Mouse (Mus musculus) layer of hippocampus, adult 11-12 months (tissue): ENCODE results near the gene Nudt5.
"Not testable (repeated sequence)": the region's sequence is repeated elsewhere in the genome, so short reads cannot be mapped to it uniquely, and the experiment has no call there.

Source experiments
- DNase-seq: peaks from one replicate; pipeline ENCODE4 v3.0.0; 2022; ENCODE audit warnings: low spot score

Gene Nudt5

DNA sequence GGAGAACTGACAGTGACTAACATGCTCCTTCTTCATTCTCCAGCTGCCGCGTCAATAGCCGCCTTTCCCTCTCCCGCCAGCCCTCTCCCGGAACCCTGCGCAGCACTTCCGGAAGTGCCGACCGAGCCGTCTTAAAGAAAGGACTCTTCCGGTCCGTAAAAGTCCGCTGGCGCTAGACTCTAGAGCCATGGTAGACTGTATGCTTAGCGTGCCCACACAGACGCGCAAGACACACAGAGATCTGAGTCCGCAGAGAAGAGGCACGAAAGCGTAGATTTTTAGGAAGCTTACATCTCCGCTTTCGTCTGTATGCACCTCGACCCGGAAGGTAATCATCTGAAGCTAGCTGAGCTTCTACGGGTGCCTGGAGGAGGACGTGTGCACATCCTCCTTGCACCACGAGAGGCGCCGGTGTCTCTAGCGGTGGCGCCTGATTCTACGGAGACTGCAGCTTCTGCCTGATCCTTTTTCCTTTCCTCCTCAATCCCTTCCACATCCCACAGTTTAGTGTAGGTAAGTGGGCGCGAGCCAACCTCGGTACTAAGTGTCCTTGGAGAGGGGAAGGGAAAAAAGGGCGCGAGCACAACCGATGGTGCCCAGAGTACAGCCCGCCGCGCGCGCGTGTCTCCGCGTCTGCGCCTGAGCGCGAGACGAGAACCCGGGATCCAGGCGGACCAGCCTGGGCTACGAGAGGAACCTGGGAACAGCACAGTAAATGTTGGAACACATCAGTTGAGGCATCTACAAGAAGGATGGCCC lies at the start of gene Nudt5, which contains the start of gene Cdc123:
Nudt5 (plus strand) TSS at position 147 of the 759 bp plus-strand sequence.
Cdc123 (minus strand) TSS at position 292 of the 759 bp plus-strand sequence.
- DNase-seq = peak; percentile 92

DNA sequence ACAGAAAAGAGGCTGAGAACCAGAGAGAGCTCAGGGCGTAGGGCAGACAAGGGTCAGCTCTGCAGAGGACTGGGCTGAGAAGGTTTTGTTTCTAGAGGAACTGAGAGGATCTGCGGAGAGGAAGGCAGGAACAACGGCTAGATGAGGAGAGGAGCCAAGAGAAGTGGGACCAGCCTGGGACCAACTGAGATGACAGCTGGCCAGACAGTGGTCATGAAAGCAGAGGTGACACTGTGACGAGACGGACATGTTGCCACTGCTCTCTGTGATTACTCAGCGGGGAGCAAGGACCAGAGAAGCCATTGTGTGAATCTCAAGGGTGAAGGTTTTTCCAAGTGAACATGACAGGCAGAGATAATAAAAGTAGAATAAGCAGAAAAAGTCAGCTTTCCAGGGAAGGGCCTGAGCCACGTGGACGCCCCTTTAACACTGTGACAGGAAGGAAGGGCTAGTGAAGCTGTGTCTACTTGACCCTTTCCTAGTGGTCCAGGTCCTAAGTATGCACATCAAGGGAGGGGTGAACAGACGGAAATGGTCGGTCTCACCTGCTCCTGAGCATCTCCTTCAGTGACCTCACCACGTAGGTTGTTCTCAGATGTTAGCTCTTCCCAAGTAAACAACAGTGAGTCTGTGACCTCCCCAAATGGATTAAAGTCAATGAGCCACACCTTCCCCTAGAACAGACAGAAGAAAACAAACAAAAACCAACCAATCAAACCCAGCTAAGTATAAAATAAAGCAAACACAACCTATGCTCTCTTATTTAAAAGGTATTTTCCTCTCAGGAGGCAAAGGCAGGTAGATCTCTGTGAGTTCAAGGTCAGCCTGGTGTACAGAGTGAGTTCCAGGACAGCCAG lies 46.8 kb upstream of the Nudt5 start:
- no peak for DNase-seq

DNA sequence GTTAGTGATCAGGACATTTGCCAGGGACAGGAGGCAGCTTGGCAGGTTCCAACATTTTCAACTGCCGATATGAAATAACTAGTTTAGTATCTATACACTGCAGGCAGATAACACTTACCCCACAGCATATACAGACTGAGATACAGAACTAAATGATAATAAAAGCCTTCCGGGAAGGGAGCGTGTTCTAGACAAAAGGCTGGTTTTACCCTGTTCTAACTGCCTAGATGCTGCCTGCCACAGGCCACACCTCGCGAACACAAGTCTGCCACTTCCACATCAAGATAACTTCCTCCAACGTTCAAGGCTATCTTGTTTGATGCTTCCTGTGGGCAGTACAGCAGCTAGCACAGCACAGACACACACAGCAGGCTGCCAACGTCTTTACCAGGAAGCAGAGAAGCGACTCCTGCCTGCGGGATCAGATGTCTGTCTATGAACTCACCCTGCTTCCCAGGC lies 43.6 kb upstream of the Nudt5 start:
- no peak for DNase-seq

DNA sequence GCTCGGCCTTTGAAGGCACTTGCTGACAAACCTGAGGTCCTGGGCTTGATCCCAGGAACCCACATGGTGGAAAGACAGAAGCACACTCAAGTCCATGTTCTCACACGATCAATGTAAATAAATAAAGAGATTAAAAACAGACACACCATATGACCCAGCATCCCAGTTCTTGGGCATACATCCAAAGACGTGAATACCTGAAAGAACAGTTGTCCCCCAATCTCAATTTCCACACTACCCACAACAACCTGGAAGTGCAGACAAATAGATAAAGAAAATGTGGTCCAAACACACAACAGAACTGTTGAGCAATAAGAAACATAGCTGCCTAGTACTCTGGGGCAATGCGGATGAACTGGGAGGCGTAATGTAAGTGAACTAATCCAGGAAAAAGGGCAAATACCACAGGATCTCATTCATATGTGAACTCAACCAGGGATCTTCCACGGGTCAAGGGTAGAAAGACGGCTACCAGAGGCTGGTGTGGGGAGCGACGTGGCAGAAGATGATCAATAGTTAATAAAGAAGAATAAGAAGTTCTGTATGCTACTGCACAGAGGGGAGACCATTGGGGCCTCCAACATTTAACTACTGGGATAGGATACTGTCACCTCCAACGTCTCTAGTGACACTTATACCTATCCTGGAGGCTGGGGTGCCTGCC lies 42.8 kb upstream of the Nudt5 start:
- no peak for DNase-seq

GRCm38 (mm10) chr2:5804440-5805045 lies 40.3 kb upstream of the Nudt5 start:
- DNase-seq = no peak

DNA sequence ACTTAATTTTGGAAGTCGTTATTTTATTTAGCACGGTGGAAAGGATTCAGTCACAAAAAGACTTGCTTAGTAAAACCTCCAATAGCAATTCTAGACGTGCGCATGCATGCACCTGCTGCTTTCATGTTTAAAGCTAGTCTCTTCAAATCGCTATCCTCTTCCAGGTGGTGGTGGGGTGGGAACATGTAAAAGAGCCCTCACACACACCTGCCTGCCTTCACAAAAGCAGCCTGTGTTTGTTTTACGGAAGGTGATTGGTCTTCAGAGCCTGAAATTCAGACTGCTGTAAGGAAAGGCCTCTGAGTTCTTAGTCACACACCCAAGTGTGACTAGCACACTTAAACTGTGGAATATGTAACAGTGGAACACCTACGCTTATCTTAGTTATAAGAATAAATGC lies 39.6 kb upstream of the Nudt5 start:
- no peak for DNase-seq

GRCm38 (mm10) chr2:5806201-5806600 lies 38.6 kb upstream of the Nudt5 start:
- DNase-seq = not testable (repeated sequence)

DNA sequence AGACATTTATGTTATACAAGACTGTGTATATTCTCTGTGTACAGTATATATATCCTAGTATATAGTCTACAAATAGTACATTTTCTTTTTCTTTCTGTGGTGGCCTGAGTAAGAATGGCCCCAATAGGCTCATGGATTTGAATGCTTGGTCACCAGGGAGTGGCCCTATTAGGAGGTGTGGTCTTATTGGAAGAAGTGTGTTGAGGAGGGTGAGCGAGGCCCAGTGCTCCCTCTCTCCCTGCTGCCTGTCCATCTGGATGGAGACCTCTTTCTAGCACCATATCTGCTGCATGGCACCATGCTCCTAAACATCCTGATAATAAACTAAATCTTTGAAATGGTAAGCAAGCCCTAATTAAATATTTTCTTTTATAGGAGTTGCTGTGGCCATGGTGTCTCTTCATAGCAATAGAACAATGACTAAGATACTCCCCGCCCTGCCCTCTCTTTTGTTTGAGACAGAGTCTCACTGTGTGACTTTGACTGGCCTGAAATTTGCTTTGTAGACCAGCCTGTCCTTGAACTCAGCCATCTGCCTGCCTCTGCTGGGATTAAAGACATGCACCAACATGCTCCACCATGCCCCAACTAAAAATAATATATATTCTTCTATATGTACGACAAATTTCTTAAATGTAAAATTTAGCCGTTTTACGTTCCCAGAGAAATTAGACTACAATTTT lies 34.6 kb upstream of the Nudt5 start:
- no peak for DNase-seq

- no peak for DNase-seq
These were observed 33.5 kb upstream of the Nudt5 start for GRCm38 (mm10) chr2:5811235-5811782.

DNA sequence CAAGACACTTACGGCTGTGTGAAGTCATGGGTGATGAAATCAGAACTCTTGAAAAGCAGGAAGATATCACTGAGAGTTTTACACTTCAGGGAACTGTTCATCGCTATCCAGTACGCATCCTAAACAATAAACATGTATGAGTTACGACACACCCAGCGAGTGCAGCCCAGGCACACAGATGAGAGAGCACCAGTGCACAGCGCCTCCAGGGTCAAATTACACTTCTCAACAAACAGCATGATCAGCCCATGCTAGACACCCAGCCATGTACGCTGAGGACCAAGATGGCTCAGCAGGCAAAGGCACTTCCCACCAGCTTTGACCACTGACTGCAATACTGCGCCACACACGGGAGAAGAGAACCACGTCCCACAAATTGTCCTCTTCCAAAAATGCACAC lies 23.6 kb upstream of the Nudt5 start:
- no peak for DNase-seq

- no peak for DNase-seq
These were observed 22.4 kb upstream of the Nudt5 start for GRCm38 (mm10) chr2:5822449-5822848.

GRCm38 (mm10) chr2:5824213-5824612 lies 20.6 kb upstream of the Nudt5 start:
- no peak for DNase-seq

DNA sequence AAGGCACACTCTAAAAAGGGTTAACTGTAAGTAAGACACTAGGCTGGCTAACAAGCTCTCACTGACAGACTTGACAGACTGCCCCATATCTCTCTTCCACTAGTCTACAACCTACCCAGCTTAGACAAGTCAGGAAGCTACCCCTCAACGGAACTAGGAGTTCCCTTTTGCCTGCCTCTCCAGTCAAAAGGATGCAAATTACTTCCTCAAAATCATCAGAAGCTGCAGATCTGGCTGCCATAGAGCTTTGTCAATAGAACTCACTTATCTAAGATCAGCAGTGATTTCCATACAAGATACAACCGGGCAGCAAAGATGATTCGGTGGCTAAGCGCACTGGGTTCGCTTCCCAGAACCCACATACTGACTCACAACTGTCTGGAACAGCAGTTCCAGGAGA lies 20.1 kb upstream of the Nudt5 start:
- no peak for DNase-seq

- no peak for DNase-seq
These were observed 19.4 kb upstream of the Nudt5 start for GRCm38 (mm10) chr2:5825265-5825913.

DNA sequence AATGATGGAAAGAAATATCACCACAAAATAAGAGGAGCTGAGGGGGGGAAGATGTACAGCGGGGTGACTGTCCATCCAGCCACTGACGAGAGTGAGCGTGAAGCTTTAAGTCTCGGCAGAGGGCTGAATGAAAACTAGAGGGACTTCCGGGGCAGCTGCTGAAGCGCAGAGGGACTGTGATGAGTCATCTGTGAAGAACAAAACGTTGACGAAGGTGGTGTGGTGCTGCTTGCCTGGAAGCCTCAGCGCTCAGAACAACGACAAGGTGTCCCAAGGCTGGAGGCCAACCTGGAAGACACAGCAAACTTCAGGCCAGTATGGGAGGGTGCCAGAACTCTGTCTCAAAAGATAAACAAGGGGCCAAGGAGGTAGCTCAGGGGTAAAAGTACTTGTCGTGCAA lies 4.0 kb upstream of the Nudt5 start:
- no peak for DNase-seq

- no peak for DNase-seq
These were observed 492 bp upstream of the Nudt5 start for GRCm38 (mm10) chr2:5844181-5844872.

DNA sequence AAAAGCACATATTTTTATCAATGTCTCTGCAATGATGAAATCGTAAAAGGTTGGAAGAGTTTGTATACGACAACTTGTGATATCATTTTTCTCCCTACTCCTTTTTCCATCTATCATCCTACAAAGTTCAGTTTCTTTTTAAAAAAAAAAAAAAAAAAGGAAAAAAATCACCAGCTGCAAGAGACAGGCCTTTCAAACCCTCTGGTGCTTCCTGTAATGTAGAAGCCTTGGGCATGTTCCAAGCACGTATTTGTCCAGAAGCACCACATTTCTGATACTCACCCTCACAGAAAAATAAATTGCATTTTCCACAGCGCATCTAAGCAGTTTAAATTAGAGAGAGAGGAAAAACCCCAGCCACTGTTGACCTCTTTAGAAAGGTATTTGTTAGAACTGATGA lies 1.0 kb downstream of the Nudt5 start:
- DNase-seq = no peak

DNA sequence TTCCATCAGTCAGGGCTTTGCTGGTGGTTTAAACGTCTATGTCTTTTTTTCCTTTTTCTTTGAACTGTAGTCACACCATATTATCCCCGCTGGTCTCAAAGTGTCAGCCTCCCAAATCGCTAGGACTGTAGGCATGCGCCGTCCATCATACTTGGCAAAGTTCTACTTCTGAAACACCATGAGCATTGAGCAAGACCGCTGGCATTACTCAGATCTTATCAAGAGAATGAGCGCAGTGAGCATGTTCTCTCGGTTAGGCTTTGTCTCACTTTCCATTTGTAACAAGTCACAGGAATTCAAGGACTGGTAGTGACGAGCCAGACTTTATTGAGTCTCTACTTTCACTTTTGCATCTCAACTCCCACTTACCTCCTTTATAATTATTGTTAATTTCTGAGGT lies 6.3 kb downstream of the Nudt5 start:
- DNase-seq = no peak

DNA sequence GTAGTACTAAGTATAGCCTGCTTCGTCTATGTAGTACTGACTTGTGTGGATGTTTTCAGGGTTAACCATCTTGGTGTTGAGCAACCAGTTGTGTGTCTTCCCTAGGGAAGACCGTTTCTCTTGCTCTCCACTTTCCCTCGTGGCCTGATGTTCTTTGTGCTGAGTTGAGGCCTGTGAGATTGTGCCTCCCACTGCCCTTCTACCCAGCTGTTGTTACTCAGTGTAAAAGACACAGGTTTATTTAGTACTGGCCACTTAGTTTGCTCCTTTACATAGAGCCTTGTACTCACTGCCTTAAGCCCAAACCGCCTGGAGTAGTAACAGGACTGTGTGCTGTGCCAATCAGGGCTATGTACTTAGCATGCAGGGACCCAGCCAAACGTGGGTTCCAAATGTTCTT lies 7.0 kb downstream of the Nudt5 start:
- DNase-seq = peak; percentile 17

DNA sequence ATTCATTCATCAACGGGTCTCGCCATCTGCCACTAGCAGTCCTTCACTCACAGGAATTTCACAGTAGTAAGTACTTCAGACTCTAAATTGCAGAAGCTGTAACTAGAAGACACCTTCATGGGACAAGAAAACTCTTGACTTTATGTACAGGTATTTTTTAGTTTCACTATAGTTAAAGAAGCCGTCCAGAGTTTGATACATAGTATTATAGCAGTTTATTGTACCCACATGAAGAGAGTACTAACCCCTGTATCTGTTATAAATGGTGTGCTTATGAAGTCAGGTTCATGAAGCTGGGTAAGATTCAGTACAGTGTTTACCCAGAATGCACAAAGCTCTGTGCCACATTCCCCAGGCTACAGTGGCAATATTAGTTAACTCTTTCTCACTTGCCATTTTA lies 18.0 kb downstream of the Nudt5 start, which contains the start of gene Gm13199:
Gm13199 (minus strand) TSS at position 101 of the 400 bp plus-strand sequence.
- DNase-seq = no peak
